Mouse (Mus musculus): ENCODE data around the gene Suclg2.
"Not testable (repeated sequence)": the region's sequence is repeated elsewhere in the genome, so short reads cannot be mapped to it uniquely, and the experiment has no call there.

Gene Suclg2

DNA sequence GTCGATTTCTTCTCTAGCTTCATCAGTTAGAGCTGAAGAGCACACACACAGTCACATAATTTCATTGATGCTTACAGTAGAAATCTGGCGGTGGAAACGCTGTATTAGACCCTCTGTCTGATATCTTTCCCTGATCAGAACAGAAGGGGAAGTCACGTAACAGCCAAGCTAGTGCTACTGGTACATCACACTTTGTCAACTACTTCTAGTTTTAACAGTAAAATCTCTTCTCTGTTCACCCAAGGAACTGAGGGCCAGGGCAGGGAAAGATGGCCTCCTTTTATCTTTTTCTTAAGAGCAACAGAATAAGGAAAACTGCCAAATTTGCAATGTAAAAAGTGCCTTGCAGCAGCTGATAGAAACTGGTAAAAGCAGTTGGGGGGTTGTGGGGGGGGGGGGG is 97.8 kb downstream of the Suclg2 start:
- DNase-seq (ENCODE audit: low spot score): no peak

- no peak for DNase-seq (ENCODE audit: low spot score)
Measured at GRCm38 (mm10) chr6:95619817-95620216, 98.8 kb downstream of the Suclg2 start.

- DNase-seq (ENCODE audit: low spot score): no peak
Measured at GRCm38 (mm10) chr6:95618434-95618833, 100.2 kb downstream of the Suclg2 start.

DNA sequence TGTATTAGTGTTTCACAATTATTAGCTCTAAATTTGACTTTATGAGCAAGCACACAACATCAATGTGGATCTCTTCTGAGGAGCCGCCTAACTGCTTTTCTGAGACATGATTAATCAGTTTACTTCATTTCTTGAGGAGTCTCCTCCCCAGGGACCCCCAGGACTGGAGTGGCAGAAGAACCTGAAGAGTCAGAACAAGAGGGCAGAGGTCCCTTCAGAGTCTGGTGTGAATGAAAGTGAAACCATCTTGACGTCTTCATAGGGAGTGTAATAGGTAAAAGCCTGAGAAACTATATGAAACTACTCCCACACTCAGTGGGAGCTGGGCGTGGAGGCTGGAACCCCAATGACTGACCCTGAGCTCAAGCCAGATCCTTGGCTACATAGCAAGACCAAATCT is 105.4 kb downstream of the Suclg2 start:
- DNase-seq (ENCODE audit: low spot score): no peak

GRCm38 (mm10) chr6:95612412-95613022 is 106.1 kb downstream of the Suclg2 start:
- no peak for DNase-seq (ENCODE audit: low spot score)

DNA sequence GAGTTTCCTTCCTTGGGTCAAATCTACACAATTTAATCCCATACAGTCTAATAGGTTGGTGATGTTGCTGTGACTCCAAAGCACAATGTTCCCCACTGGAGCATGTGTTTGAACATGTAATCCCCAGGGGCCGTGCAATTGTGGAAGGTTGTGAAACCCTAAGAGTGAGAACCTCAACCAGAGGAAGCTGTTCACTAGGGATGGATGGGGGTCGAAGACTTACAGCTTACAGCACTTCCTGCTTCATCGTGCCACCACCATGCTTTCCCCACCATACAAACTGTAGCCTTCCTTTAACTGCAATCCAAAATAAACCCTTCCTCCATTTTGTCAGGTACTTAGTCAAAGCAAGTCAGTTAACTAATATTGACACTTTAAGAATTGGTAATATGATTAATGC is 107.5 kb downstream of the Suclg2 start:
- DNase-seq (ENCODE audit: low spot score): no peak

- no peak for DNase-seq (ENCODE audit: low spot score)
Measured at GRCm38 (mm10) chr6:95608123-95608522, 110.5 kb downstream of the Suclg2 start.

- not testable (repeated sequence) for DNase-seq (ENCODE audit: low spot score)
Measured at GRCm38 (mm10) chr6:95600731-95601130, 117.9 kb downstream of the Suclg2 start.

DNA sequence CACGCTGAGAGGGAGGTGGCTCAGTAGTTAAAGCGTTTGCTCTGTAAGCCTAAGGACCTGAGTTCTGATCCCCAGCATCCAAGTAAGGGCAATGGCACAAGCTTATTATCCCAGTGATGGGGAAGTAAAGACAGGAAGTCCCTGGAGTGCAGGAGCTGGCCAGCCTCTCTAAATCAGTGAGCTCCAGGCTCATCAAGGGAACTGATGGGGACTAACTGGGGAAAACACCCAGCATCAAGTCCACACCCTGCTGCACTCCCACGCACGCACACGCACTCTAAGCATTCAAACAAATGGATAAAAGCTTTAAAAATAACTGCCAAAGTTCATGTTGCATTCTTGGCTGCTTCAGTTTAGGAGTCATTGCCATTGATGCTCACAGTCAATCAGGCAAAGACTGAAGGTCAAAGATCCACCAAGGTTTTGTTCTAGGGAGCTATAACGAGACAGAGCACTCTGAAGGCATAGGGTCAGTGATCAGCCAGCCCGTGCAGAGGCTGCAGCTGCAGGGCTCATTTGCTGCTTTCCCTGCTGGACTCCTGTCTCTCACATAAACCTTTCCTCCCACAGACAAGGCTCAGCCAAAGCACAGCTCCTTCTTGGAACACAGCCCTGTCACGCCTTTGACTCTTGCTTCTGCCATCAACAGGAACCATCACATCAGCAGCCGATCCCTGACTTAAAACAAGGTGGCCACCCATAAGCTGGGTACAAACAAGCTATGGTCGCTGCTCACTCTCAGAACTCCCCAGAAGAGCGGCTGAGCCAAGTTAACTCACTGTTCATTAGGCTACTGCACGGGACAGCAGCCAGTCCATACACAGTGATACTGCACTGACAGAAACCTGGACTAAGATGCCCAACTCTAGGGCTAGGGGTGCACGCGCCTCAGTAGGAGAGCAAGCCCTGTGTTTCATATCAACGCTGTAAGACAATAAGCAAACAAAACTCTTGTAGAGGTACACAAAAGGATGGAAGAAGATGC is 121.5 kb downstream of the Suclg2 start:
- no peak for DNase-seq (ENCODE audit: low spot score)

- no peak for DNase-seq (ENCODE audit: low spot score)
Measured at GRCm38 (mm10) chr6:95595852-95596251, 122.7 kb downstream of the Suclg2 start.

- DNase-seq (ENCODE audit: low spot score): no peak
Measured at GRCm38 (mm10) chr6:95594239-95594638, 124.4 kb downstream of the Suclg2 start.

DNA sequence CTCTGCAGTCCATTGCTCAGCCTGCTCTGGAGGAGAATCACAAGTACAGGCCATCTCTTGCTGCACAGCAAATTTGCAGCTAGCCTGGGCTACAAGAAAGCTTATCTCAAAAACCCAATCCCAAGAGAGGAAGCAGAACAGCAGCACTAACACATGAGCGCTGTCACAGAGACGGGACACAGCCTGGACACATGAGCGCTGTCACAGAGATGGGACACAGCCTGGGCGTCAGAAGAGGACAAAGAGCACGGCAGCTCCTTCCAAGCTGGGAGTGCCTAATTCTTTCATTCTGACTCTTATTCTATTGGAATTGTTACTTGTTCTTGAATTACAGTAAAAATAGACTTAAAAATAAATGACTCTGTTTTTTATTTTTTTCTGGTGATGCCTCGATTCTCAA is 126.2 kb downstream of the Suclg2 start:
- no peak for DNase-seq (ENCODE audit: low spot score)

DNA sequence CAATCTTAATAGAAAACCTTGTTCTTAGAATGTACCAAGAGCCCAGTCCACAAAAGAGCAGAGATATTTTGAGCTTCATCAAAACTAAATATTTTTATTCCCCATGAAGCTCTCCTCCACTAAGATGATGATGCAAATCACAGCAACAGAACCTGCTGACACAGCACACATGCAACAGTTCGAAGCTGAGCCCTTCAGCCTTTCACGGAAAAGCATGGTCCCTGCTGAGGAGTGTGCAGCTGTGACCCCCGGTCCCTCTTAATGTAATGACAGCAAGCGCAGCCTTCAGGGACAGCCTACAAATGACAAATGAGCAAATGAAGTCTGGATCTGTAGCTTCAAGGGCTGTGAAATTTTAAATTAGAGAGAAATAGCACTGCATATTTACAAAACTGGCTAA is 128.1 kb downstream of the Suclg2 start:
- DNase-seq (ENCODE audit: low spot score): no peak

GRCm38 (mm10) chr6:95587108-95587796 is 131.3 kb downstream of the Suclg2 start:
- no peak for DNase-seq (ENCODE audit: low spot score)

DNA sequence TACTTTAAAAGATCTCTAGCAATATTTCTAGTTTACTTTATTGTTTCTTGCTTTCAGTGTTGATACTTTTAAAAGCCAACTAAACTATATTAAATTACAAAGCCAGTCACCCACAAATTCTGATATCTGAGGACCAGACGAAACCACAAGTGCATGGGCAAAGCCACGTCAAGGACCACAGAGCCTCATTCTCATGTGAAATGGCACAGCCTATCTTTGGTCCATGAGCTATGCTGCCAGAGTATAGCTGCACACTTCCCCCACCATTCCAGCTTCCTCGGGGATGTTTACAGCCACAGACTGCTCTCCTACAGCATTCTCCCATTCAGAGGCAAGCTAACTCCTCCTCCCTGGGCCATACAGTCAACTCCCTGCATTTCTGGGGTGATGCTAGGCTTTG is 136.7 kb downstream of the Suclg2 start:
- DNase-seq (ENCODE audit: low spot score): no peak

GRCm38 (mm10) chr6:95579792-95580191 is 138.8 kb downstream of the Suclg2 start:
- no peak for DNase-seq (ENCODE audit: low spot score)

GRCm38 (mm10) chr6:95575531-95575930 is 143.1 kb downstream of the Suclg2 start:
- no peak for DNase-seq (ENCODE audit: low spot score)

DNA sequence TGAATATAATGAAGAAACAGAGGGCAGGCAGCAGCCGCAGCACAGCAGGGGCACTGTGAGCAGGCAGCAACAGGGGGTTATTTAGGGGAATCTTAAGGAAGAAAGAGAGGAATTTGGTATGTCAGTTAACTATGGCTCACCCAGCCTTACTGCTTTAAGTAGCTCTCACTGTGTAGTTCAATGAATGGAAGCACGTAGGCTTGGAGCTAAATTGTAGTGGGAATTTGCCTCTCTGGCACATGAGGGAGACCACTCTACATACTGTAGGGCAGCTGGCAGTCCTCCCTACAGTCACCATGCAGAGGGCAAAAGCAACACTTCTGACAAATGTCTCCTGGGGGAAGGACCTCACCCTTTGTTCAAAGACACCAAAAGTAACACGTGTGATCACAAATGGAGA is 143.7 kb downstream of the Suclg2 start:
- DNase-seq (ENCODE audit: low spot score): no peak

GRCm38 (mm10) chr6:95574389-95574788 is 144.2 kb downstream of the Suclg2 start:
- no peak for DNase-seq (ENCODE audit: low spot score)

GRCm38 (mm10) chr6:95573035-95573759 is 145.4 kb downstream of the Suclg2 start:
- no peak for DNase-seq (ENCODE audit: low spot score)

GRCm38 (mm10) chr6:95571620-95572019 is 147.0 kb downstream of the Suclg2 start:
- no peak for DNase-seq (ENCODE audit: low spot score)

GRCm38 (mm10) chr6:95563355-95564009 is 155.1 kb downstream of the Suclg2 start:
- DNase-seq (ENCODE audit: low spot score): no peak
